Mouse (Mus musculus): ENCODE data around the gene Sphkap.

DNA sequence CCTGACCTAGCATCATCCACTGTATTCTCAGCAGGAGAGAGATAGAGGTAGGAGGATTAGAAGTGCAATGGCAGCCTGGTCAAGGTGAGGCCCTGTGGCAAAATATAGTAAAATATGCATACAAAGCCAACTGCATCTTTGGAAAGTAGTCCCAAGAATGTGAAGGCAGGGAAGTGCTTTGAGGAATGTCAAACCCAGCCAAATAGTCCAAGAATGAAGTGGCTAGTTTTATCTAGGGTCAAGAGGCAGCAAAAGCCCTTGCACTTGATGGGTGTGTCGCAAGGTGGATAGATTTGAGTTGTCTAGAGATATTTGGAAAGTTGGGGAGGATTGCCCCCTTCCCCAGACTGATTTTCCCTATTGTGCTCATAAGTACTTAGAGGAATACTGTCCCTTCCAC is 61.5 kb downstream of the Sphkap start:
- TF ChIP-seq POLR2A (IDR thresholded peaks at IDR 0.05; ENCODE audit: borderline replicate concordance, extremely low read depth, insufficient read depth, insufficient read length, poor library complexity, severe bottlenecking) (no peak), CTCF (IDR thresholded peaks at IDR 0.05; ENCODE audit: borderline replicate concordance, extremely low read depth, insufficient read depth, insufficient read length) (no peak)
